Mouse (Mus musculus): ENCODE results near the gene Hmx1. TPM values are rescaled to one million over a fixed set of nuclear protein-coding genes. Genes with fewer than 3 reads are reported as not detected.

The Hmx1 gene
- polyA plus RNA-seq, 1 experiment from 2014 or later, result not detected

- Histone ChIP-seq H3K4me1 (replicated peaks; ENCODE audit: insufficient read depth, low read length) (peaks cover 9% of the 10 kb centered on the region), H3K27me3 (ENCODE audit: insufficient read depth, low read length) (peaks cover 98% of the 10 kb centered on the region), H3K9me3 (replicated peaks; ENCODE audit: low read length) (no peaks in the 10 kb centered on the region), H3K36me3 (ENCODE audit: insufficient read depth, low read length) (no peaks in the 10 kb centered on the region), H3K4me3 (replicated peaks; ENCODE audit: low read depth, low read length) (no peak overlapping the region; the same call in 1 of the 2 replicates), H3K9ac (ENCODE audit: low read depth, low read length) (no peak overlapping the region), H3K4me2 (ENCODE audit: low read length) (peak overlapping the region; percentile 21; the same call in 1 of the 2 replicates), H3K27ac (no peak overlapping the region)
- ATAC-seq (replicated peaks; ENCODE audit: low FRiP score, low read depth), result peak; percentile 21; the same call in 1 of the 2 replicates
- under 1% methylated on average over 57 of the region's 57 CpGs for WGBS
- TF ChIP-seq CTCF (IDR thresholded peaks at IDR 0.05; ENCODE audit: low read depth), result no peak
- DNase-seq (ENCODE audit: low spot score), result no peak
Measured at GRCm38 (mm10) chr5:35396976-35397641, 8.2 kb downstream of the Hmx1 start.

DNA sequence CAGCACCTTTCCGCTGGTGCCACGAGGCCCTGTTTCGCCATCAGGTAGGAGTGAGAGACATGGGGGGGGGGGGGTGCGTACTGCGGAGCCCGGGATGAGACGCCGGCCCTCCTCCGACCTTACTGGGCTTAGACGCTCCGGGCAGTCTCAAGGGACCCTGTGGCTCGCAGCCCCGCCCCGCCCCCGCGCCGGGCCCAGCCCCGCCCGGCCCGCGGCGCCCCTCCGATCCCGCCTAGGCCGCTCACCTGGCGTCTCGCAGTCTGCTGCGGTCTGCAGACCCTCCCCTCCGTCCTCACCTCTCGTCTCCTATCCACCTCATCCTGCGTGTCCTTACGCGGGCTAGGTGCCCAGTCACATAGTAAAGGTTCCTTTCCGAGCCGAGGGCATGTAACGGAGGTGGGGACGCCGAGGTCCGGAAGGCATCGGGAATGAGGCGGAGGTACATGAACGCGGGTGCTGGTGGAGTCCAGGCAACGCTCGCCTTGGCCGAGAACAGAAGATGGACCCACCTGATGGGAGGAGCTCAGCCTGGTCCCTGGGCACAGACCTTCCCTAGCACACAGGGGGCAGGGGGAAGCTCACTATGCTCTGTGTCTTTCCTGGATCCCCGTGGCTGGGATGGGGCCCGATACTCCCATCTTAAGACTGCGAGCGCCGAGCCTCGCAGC, 8.9 kb downstream of the Hmx1 start:
- Histone ChIP-seq H3K27me3 (ENCODE audit: insufficient read depth, low read length) (peaks cover 98% of the 10 kb centered on the region), H3K4me2 (ENCODE audit: low read length) (peak overlapping the region; percentile 21; the same call in 1 of the 2 replicates), H3K4me1 (replicated peaks; ENCODE audit: insufficient read depth, low read length) (peaks cover 8% of the 10 kb centered on the region), H3K9me3 (replicated peaks; ENCODE audit: low read length) (no peaks in the 10 kb centered on the region), H3K36me3 (ENCODE audit: insufficient read depth, low read length) (no peaks in the 10 kb centered on the region), H3K27ac (no peak overlapping the region), H3K9ac (ENCODE audit: low read depth, low read length) (no peak overlapping the region), H3K4me3 (replicated peaks; ENCODE audit: low read depth, low read length) (no peak overlapping the region; the same call in 1 of the 2 replicates)
- DNase-seq (ENCODE audit: low spot score) (no peak), ATAC-seq (replicated peaks; ENCODE audit: low FRiP score, low read depth) (peak; percentile 54; the same call in 1 of the 2 replicates)
- TF ChIP-seq CTCF (IDR thresholded peaks at IDR 0.05; ENCODE audit: low read depth), result no peak
- whole genome bisulfite sequencing, result under 1% methylated on average over 46 of the region's 52 CpGs

DNA sequence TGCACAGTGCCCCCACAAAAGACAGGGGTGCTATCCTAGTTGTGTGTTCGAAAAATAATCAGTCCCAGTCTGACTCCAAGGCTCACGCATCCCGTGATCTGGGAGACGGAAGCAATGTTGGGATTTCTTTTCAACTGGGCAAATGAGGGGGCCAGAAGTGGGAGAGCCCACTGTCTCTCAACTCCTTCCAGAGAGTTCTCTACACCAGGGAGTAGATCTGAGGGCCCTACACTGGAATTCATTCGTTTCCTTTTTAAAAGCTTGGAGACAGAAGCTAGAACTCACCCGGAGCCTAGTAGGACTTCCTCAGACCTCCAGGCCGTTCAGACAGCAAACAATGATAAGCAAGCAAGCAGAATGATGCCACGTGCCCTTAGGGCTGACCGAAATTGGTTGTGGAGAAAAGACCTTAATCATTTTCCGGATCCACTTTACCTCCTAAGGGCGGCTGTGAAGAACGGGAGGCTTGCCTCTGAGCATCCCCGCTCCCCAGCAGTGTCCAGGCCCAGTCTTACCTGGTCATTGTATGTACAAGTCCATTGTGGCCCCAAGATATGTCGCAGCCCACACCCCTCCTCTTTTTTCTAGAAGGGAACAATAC, 9.5 kb downstream of the Hmx1 start:
- Histone ChIP-seq H3K4me2 (ENCODE audit: low read length) (no peak overlapping the region), H3K4me1 (replicated peaks; ENCODE audit: insufficient read depth, low read length) (peaks cover 8% of the 10 kb centered on the region), H3K27ac (no peak overlapping the region), H3K36me3 (ENCODE audit: insufficient read depth, low read length) (no peaks in the 10 kb centered on the region), H3K9me3 (replicated peaks; ENCODE audit: low read length) (no peaks in the 10 kb centered on the region), H3K9ac (ENCODE audit: low read depth, low read length) (no peak overlapping the region), H3K27me3 (ENCODE audit: insufficient read depth, low read length) (peaks cover 98% of the 10 kb centered on the region), H3K4me3 (replicated peaks; ENCODE audit: low read depth, low read length) (no peak overlapping the region)
- TF ChIP-seq CTCF (IDR thresholded peaks at IDR 0.05; ENCODE audit: low read depth), result no peak
- ATAC-seq (replicated peaks; ENCODE audit: low FRiP score, low read depth), result no peak
- no peak for DNase-seq (ENCODE audit: low spot score)
- whole genome bisulfite sequencing, result under 1% methylated on average over 14 of the region's 14 CpGs

DNA sequence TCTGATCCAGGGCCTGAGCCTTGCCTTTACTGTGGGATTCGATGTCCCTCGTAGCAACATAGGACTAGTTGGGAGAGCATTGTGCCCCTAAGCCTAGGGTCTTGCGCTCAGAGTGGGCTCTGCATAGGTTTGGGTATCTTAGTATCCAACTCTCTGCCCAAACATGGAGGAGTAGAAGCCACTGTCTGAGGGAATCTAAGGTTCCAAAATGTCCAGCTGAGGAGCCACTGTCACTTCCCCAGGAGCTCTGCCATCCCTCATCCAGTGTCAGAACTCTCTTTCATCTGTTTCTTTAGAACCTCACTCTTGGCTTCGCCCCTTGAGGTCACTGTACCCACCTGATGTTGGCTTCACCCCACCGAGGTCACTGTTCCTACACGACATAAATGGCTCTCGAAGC, 10.2 kb downstream of the Hmx1 start:
- Histone ChIP-seq H3K4me2 (ENCODE audit: low read length) (no peak overlapping the region), H3K27me3 (ENCODE audit: insufficient read depth, low read length) (peaks cover 96% of the 10 kb centered on the region), H3K4me1 (replicated peaks; ENCODE audit: insufficient read depth, low read length) (peaks cover 8% of the 10 kb centered on the region), H3K36me3 (ENCODE audit: insufficient read depth, low read length) (no peaks in the 10 kb centered on the region), H3K9me3 (replicated peaks; ENCODE audit: low read length) (no peaks in the 10 kb centered on the region), H3K9ac (ENCODE audit: low read depth, low read length) (no peak overlapping the region), H3K27ac (no peak overlapping the region), H3K4me3 (replicated peaks; ENCODE audit: low read depth, low read length) (no peak overlapping the region)
- DNase-seq (ENCODE audit: low spot score) (no peak), ATAC-seq (replicated peaks; ENCODE audit: low FRiP score, low read depth) (no peak)
- WGBS, result 3% methylated on average over 7 of the region's 7 CpGs
- no peak for TF ChIP-seq CTCF (IDR thresholded peaks at IDR 0.05; ENCODE audit: low read depth)

DNA sequence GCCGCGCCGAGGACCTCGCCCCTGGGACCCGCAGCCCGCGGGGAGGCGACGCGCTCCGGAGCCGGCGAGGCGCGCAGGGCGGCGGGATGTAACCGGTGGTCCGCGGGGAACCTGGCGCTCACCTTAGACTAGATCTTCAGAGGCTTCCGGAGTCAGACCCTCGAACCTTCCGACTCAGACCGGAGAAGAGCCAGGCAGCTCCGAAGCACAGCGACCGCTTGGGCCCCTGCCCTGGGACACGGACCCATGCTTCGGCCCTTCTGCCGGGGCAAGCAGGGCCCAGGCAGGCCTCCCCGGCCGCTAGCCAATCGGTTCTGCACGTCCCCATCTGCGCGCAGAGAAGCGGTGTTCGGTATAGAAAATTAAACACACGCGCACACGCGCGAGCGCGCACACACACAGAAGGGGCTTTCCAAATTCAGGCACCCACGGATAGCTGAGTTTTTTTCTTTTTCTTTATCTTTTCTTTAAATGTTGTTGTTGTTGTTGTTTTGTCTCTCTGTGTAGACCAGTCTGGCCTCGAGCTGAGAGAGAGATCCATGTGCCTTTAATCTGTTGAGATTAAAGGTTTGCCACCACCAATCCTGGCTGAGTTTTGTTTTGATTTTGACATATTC, 10.9 kb downstream of the Hmx1 start:
- no peak for TF ChIP-seq CTCF (IDR thresholded peaks at IDR 0.05; ENCODE audit: low read depth)
- H3K4me1 ChIP-seq (replicated peaks; ENCODE audit: insufficient read depth, low read length), result peaks cover 8% of the 10 kb centered on the region
- no peak overlapping the region for H3K4me3 ChIP-seq (replicated peaks; ENCODE audit: low read depth, low read length)
- ATAC-seq (replicated peaks; ENCODE audit: low FRiP score, low read depth) (no peak), DNase-seq (ENCODE audit: low spot score) (no peak)
- WGBS, result under 1% methylated on average over 48 of the region's 48 CpGs
- H3K9ac ChIP-seq (ENCODE audit: low read depth, low read length), result no peak overlapping the region
- no peaks in the 10 kb centered on the region for H3K36me3 ChIP-seq (ENCODE audit: insufficient read depth, low read length)
- H3K9me3 ChIP-seq (replicated peaks; ENCODE audit: low read length), result no peaks in the 10 kb centered on the region
- no peak overlapping the region for H3K4me2 ChIP-seq (ENCODE audit: low read length)
- H3K27me3 ChIP-seq (ENCODE audit: insufficient read depth, low read length), result peaks cover 90% of the 10 kb centered on the region
- no peak overlapping the region for H3K27ac ChIP-seq

- H3K27ac ChIP-seq, result no peak overlapping the region
- DNase-seq (ENCODE audit: low spot score), result no peak
- H3K4me1 ChIP-seq (replicated peaks; ENCODE audit: insufficient read depth, low read length), result peaks cover 8% of the 10 kb centered on the region
- no peaks in the 10 kb centered on the region for H3K9me3 ChIP-seq (replicated peaks; ENCODE audit: low read length)
- peaks cover 76% of the 10 kb centered on the region for H3K27me3 ChIP-seq (ENCODE audit: insufficient read depth, low read length)
- H3K36me3 ChIP-seq (ENCODE audit: insufficient read depth, low read length), result no peaks in the 10 kb centered on the region
- no peak overlapping the region for H3K9ac ChIP-seq (ENCODE audit: low read depth, low read length)
- ATAC-seq (replicated peaks; ENCODE audit: low FRiP score, low read depth), result no peak
- H3K4me2 ChIP-seq (ENCODE audit: low read length), result no peak overlapping the region
- H3K4me3 ChIP-seq (replicated peaks; ENCODE audit: low read depth, low read length), result no peak overlapping the region
- WGBS, result 2% methylated on average over 8 of the region's 8 CpGs
- no peak for TF ChIP-seq CTCF (IDR thresholded peaks at IDR 0.05; ENCODE audit: low read depth)
Measured at GRCm38 (mm10) chr5:35401240-35401639, 12.3 kb downstream of the Hmx1 start.

All from kidney, postnatal 0 days (tissue).